Mouse (Mus musculus): ENCODE measurements at regions not wholly inside any gene's neighbourhood (a gene's known extent, or its start where the extent isn't known, plus 50 kb on each side); places are given as distances from the start of the nearest gene placed in this dataset.
A peak's percentile ranks its signal among the peaks of the same experiment; 100 is the strongest.

- no peak for DNase-seq (ENCODE audit: inconsistent age in 2 of 2, low spot score in 1 of 2)
Measured at GRCm38 (mm10) chr14:101382838-101383237, 182.7 kb upstream of the Prr30 start.

GRCm38 (mm10) chr14:101381943-101382342 is 181.8 kb upstream of the Prr30 start:
- DNase-seq (ENCODE audit: inconsistent age in 2 of 2, low spot score in 1 of 2): no peak

GRCm38 (mm10) chr14:101379663-101380006 is 179.5 kb upstream of the Prr30 start:
- no peak for DNase-seq (ENCODE audit: inconsistent age in 2 of 2, low spot score in 1 of 2)

GRCm38 (mm10) chr14:101378965-101379662 is 179.0 kb upstream of the Prr30 start:
- DNase-seq (ENCODE audit: inconsistent age in 2 of 2, low spot score in 1 of 2): peak; percentile 64 to 88

- no peak for DNase-seq (ENCODE audit: inconsistent age in 2 of 2, low spot score in 1 of 2)
Measured at GRCm38 (mm10) chr14:101378545-101378944, 178.4 kb upstream of the Prr30 start.

GRCm38 (mm10) chr14:101376690-101377089 is 176.6 kb upstream of the Prr30 start:
- no peak for DNase-seq (ENCODE audit: inconsistent age in 2 of 2, low spot score in 1 of 2)

- no peak for DNase-seq (ENCODE audit: inconsistent age in 2 of 2, low spot score in 1 of 2)
Measured at GRCm38 (mm10) chr14:101375833-101376232, 175.7 kb upstream of the Prr30 start.

GRCm38 (mm10) chr14:101373864-101374263 is 173.7 kb upstream of the Prr30 start:
- DNase-seq (ENCODE audit: inconsistent age in 2 of 2, low spot score in 1 of 2): no peak

- DNase-seq (ENCODE audit: inconsistent age in 2 of 2, low spot score in 1 of 2): no peak
Measured at GRCm38 (mm10) chr14:101359860-101360259, 159.7 kb upstream of the Prr30 start.

GRCm38 (mm10) chr14:101353009-101353378 is 152.9 kb upstream of the Prr30 start:
- DNase-seq (ENCODE audit: inconsistent age in 2 of 2, low spot score in 1 of 2): no peak

- DNase-seq (ENCODE audit: inconsistent age in 2 of 2, low spot score in 1 of 2): no peak
Measured at GRCm38 (mm10) chr14:101352046-101353008, 152.2 kb upstream of the Prr30 start.

GRCm38 (mm10) chr14:101340331-101340730 is 140.2 kb upstream of the Prr30 start:
- no peak for DNase-seq (ENCODE audit: inconsistent age in 2 of 2, low spot score in 1 of 2)

- no peak for DNase-seq (ENCODE audit: inconsistent age in 2 of 2, low spot score in 1 of 2)
Measured at GRCm38 (mm10) chr14:101332015-101332414, 131.9 kb upstream of the Prr30 start.

GRCm38 (mm10) chr14:101327421-101327820 is 127.3 kb upstream of the Prr30 start:
- DNase-seq (ENCODE audit: inconsistent age in 2 of 2, low spot score in 1 of 2): peak; percentile 16 to 61

GRCm38 (mm10) chr14:101326477-101326941 is 126.4 kb upstream of the Prr30 start:
- no peak for DNase-seq (ENCODE audit: inconsistent age in 2 of 2, low spot score in 1 of 2)

GRCm38 (mm10) chr14:101323361-101323760 is 123.2 kb upstream of the Prr30 start:
- no peak for DNase-seq (ENCODE audit: inconsistent age in 2 of 2, low spot score in 1 of 2)

- DNase-seq (ENCODE audit: inconsistent age in 2 of 2, low spot score in 1 of 2): no peak
Measured at GRCm38 (mm10) chr14:101307920-101308319, 107.8 kb upstream of the Prr30 start.

- DNase-seq (ENCODE audit: inconsistent age in 2 of 2, low spot score in 1 of 2): peak in 1 of 2 experiments; percentile 47
Measured at GRCm38 (mm10) chr14:101304487-101305032, 104.4 kb upstream of the Prr30 start.

- DNase-seq (ENCODE audit: inconsistent age in 2 of 2, low spot score in 1 of 2): no peak
Measured at GRCm38 (mm10) chr14:101297841-101298240, 97.7 kb upstream of the Prr30 start.

- DNase-seq (ENCODE audit: inconsistent age in 2 of 2, low spot score in 1 of 2): peak; percentile 30 to 84
Measured at GRCm38 (mm10) chr14:101294693-101295092, 94.6 kb upstream of the Prr30 start.

- peak in 1 of 2 experiments; percentile 31 for DNase-seq (ENCODE audit: inconsistent age in 2 of 2, low spot score in 1 of 2)
Measured at GRCm38 (mm10) chr14:101287755-101288154, 87.6 kb upstream of the Prr30 start.

Measured in adrenal gland, adult (tissue).